Mouse (Mus musculus) olfactory bulb, adult 2 months (tissue): ENCODE data around the gene Spsb4.

ENCODE experiments used
- CTCF ChIP-seq: fragments of 200-500 bp; IDR thresholded peaks from 2 replicates; pipeline ENCODE4 v1.5.1; 2012; ENCODE audit warnings: low read depth, mild to moderate bottlenecking, low read length, moderate library complexity; ENCODE audit not compliant: insufficient read depth
- POLR2A ChIP-seq: fragments of 200-500 bp; IDR thresholded peaks from 2 replicates; pipeline ENCODE4 v1.6.1; 2012; ENCODE audit warnings: mild to moderate bottlenecking, low read depth, low read length, moderate library complexity; ENCODE audit not compliant: insufficient read depth

GRCm38 (mm10) chr9:96947171-96947570 lies 71.5 kb downstream of the Spsb4 start:
- no peak for TF ChIP-seq CTCF
- no peak for TF ChIP-seq POLR2A
